Mouse (Mus musculus) heart, postnatal 36 days (tissue): Measurements from ENCODE around the gene Fgf4. TPM values are rescaled to one million over a fixed set of nuclear protein-coding genes. Genes with fewer than 3 reads are reported as not detected.
A peak's percentile ranks its signal among the peaks of the same experiment; 100 is the strongest.

Source experiments
- DNase-seq, 2 experiments: peaks; one replicate each; pipeline ENCODE4 v3.0.0; 2021 to 2022
- intact Hi-C: fragments of 180-260 bp; cut with DNase I; formaldehyde crosslinking; loops from one replicate; pipeline ENCODE4 v1.15.1; 2025
- total RNA-seq, 2 experiments: library from RNA; stranded (reverse); gene quantifications; 2 replicates each; pipeline ENCODE4 v1.2.3; 2021

The Fgf4 gene
- total RNA-seq, 2 experiments from 2014 or later = not detected

DNA sequence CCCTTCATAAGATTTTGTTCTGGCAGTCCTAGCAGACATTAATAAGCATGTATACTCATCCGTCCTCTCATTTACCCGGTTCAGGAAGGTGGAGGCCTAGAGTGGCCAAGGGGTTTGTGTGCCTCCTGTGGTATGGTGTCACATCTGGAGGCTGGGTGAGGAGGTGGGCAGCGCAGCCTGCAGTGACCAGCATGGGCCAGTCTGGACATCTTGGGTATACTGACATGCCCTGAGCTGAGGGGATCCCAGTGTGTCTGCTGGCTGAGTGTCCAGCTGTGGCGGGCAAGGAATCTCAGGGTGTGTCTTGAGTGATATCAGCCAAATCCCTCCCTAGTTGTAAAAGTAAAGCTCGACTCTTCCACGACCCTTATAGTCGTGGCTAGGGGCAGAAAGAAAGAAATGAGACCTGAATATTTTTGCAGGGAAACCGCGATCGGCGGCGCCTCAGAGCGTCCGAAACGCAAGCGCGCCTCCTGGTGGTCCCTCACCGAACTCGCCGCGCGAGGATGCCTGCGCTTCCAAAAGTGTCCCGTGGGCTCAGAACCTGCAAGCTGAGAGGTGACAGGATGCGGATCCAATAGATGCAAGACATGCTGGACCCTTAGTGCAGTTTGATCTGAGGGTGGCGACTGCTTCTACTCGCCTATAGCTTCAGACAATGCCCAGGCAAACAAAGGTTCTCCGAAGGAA is 59.7 kb downstream of the Fgf4 start:
- peak; percentile 61 to 75 for DNase-seq
- intact Hi-C loops = no loop called here

GRCm38 (mm10) chr7:144907793-144908192 is 60.6 kb downstream of the Fgf4 start:
- intact Hi-C loops = no loop called here
- no peak for DNase-seq

DNA sequence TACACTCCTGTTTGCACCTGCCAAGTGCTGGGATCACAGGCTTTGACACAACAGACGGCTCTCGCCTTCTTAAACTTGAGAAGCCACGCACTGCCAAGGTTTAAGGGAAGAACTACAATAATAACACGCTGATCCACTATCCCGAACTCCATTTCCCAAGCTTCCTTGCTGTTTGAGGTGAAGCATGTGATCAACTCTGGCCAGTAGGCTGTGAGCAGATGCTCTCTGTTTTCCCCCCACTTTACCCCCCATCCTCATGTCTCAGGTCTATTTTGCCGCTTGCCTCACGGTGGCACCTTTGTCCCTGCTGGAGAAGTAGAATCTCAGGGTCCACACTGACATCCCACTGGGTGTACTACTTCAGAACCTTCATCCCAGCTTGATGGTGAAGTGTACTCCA is 61.5 kb downstream of the Fgf4 start:
- no peak for DNase-seq
- intact Hi-C loops = no loop called here

DNA sequence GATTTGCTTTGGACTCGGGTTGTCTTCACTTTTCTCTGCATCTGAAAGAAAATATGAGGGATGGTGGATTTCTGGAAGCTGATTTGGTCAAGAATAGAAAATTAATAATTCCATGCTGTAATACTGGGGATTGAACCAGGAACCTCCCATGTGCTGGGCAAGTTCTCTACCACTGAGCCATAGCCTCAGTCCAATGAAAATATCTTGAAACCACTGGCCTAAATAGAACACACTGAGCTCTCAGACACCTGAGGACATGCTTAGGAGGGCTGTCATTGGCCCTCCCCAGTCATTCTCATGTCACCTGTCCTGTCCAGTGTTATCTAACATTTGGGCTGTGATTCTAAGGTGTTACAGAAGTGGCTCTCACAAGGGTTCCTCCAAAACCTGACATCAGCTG is 64.0 kb downstream of the Fgf4 start:
- DNase-seq = no peak
- intact Hi-C loops = no loop called here

- intact Hi-C loops = no loop called here
- no peak for DNase-seq
These were observed 65.7 kb downstream of the Fgf4 start for GRCm38 (mm10) chr7:144912897-144913296.

- DNase-seq = no peak
These were observed 67.3 kb downstream of the Fgf4 start for GRCm38 (mm10) chr7:144914296-144914947.

More at GRCm38 (mm10) chr7:144914296-144914947, 67.3 kb downstream of the Fgf4 start:
- intact Hi-C loops = no loop called here

Other genes starting within 250 kb of the Fgf4 start
- 10 to 100 TPM; 10.5 to 11.3 TPM for gene Ano1, start 95.4 kb upstream of the Fgf4 start, total RNA-seq
- gene Fgf3, start 9.3 kb upstream of the Fgf4 start, total RNA-seq = not detected
- gene Fgf15, start 49.2 kb downstream of the Fgf4 start, total RNA-seq = not detected
- 10 to 100 TPM; 13.8 to 15.4 TPM for gene LTO1, start 67.7 kb downstream of the Fgf4 start, total RNA-seq
- gene Ccnd1, start 92.6 kb downstream of the Fgf4 start, total RNA-seq = 10 to 100 TPM; 30.6 to 35.2 TPM